Mouse (Mus musculus) forebrain, postnatal 0 days (tissue): ENCODE measurements at regions not wholly inside any gene's neighbourhood (a gene's known extent, or its start where the extent isn't known, plus 50 kb on each side); places are given as distances from the start of the nearest gene placed in this dataset.

Experiments
- ATAC-seq: fragments of 200-750 bp; cut with Nextera tagmentation; 2 replicates; pipeline ENCODE4 v1.8.0; 2017; ENCODE audit warnings: mild to moderate bottlenecking, moderate library complexity
- DNase-seq: peaks from one replicate; pipeline ENCODE4 v3.0.0-alpha.2; 2015
- H3K27ac ChIP-seq: fragments of 300-500 bp; sonication (generic); 2 replicates; pipeline ENCODE4 v1.5.1; 2014; ENCODE audit warnings: low read depth, mild to moderate bottlenecking, antibody characterized with exemption, low read length, moderate library complexity, mixed read lengths
- H3K27me3 ChIP-seq: fragments of 300-500 bp; sonication (generic); 2 replicates; pipeline ENCODE4 v1.6.1; 2014; ENCODE audit warnings: mild to moderate bottlenecking, low read length, mixed read lengths; ENCODE audit not compliant: insufficient read depth
- H3K36me3 ChIP-seq: fragments of 300-500 bp; sonication (generic); 2 replicates; pipeline ENCODE4 v1.6.1; 2014; ENCODE audit warnings: mild to moderate bottlenecking, moderate library complexity; ENCODE audit not compliant: insufficient read depth
- H3K4me1 ChIP-seq: fragments of 300-500 bp; sonication (generic); 2 replicates; pipeline ENCODE4 v1.6.1; 2014; ENCODE audit warnings: antibody characterized with exemption; ENCODE audit not compliant: insufficient read depth
- H3K4me2 ChIP-seq: fragments of 300-500 bp; sonication (generic); 2 replicates; pipeline ENCODE4 v1.6.1; 2014; ENCODE audit warnings: low read depth, mild to moderate bottlenecking, moderate library complexity
- H3K4me3 ChIP-seq: fragments of 300-500 bp; sonication (generic); 2 replicates; pipeline ENCODE4 v1.5.1; 2014; ENCODE audit warnings: low read depth, low read length, mixed read lengths
- H3K9ac ChIP-seq: fragments of 300-500 bp; sonication (generic); 2 replicates; pipeline ENCODE4 v1.6.1; 2014; ENCODE audit warnings: mild to moderate bottlenecking
- H3K9me3 ChIP-seq: fragments of 300-500 bp; sonication (generic); 2 replicates; pipeline ENCODE4 v1.6.1; 2016; ENCODE audit warnings: low read length
- CTCF ChIP-seq: sonication (generic); IDR thresholded peaks from 2 replicates; pipeline ENCODE4 v1.5.1; 2016; ENCODE audit warnings: antibody characterized with exemption, control low read depth, low read depth
- WGBS: fragments of 180-500 bp; shearing (Covaris S2); extraction: QIAGEN DNeasy Blood & Tissue Kit; methylation state at CpG from one replicate; pipeline ENCODE4 v1.1.7; 2014; 5-methylcytosine and 5-hydroxymethylcytosine counted together

GRCm38 (mm10) chr1:137418388-137418787, 458.1 kb upstream of the Nr5a2 start:
- Histone ChIP-seq H3K27me3 (no peaks in the 10 kb centered on the region), H3K9me3 (no peaks in the 10 kb centered on the region), H3K27ac (no peak overlapping the region), H3K4me2 (no peak overlapping the region), H3K9ac (no peak overlapping the region), H3K4me1 (no peaks in the 10 kb centered on the region), H3K4me3 (no peak overlapping the region), H3K36me3 (no peaks in the 10 kb centered on the region)
- no peak for TF ChIP-seq CTCF
- WGBS: 59% methylated on average over 3 of the region's 3 CpGs
- DNase-seq (no peak), ATAC-seq (no peak)

GRCm38 (mm10) chr1:137396736-137397135, 436.5 kb upstream of the Nr5a2 start:
- H3K4me1 ChIP-seq: no peaks in the 10 kb centered on the region
- no peaks in the 10 kb centered on the region for H3K9me3 ChIP-seq
- DNase-seq: no peak
- ATAC-seq: no peak
- no peak for TF ChIP-seq CTCF
- H3K36me3 ChIP-seq: no peaks in the 10 kb centered on the region
- H3K27me3 ChIP-seq: no peaks in the 10 kb centered on the region
- H3K4me2 ChIP-seq: no peak overlapping the region
- H3K27ac ChIP-seq: no peak overlapping the region
- H3K9ac ChIP-seq: no peak overlapping the region
- H3K4me3 ChIP-seq: no peak overlapping the region

GRCm38 (mm10) chr1:137387509-137387908, 427.3 kb upstream of the Nr5a2 start:
- 51% methylated on average over 4 of the region's 4 CpGs for WGBS
- no peak for TF ChIP-seq CTCF
- Histone ChIP-seq H3K27ac (no peak overlapping the region), H3K36me3 (no peaks in the 10 kb centered on the region), H3K9ac (no peak overlapping the region), H3K4me3 (no peak overlapping the region), H3K9me3 (no peaks in the 10 kb centered on the region), H3K27me3 (no peaks in the 10 kb centered on the region), H3K4me1 (no peaks in the 10 kb centered on the region), H3K4me2 (no peak overlapping the region)
- DNase-seq (no peak), ATAC-seq (no peak)

GRCm38 (mm10) chr1:137378072-137378985, 418.1 kb upstream of the Nr5a2 start:
- ATAC-seq: peak; percentile 89
- H3K9me3 ChIP-seq: no peaks in the 10 kb centered on the region
- no peaks in the 10 kb centered on the region for H3K36me3 ChIP-seq
- H3K9ac ChIP-seq: peak overlapping the region; percentile 14; the same call in 1 of the 2 replicates
- TF ChIP-seq CTCF: no peak
- no peaks in the 10 kb centered on the region for H3K4me1 ChIP-seq
- H3K27me3 ChIP-seq: no peaks in the 10 kb centered on the region
- DNase-seq: peak; percentile 64
- no peak overlapping the region; the same call in 1 of the 2 replicates for H3K4me3 ChIP-seq
- WGBS: 5% methylated on average over 6 of the region's 6 CpGs
- H3K4me2 ChIP-seq: 0 out of 2 replicates have a peak overlapping the region, but pooled peaks have one; percentile 8
- H3K27ac ChIP-seq: peak overlapping the region; percentile 69

- H3K36me3 ChIP-seq: no peaks in the 10 kb centered on the region
- H3K27ac ChIP-seq: no peak overlapping the region
- H3K4me2 ChIP-seq: no peak overlapping the region
- no peaks in the 10 kb centered on the region for H3K4me1 ChIP-seq
- no peak for ATAC-seq
- WGBS: 71% methylated on average over 10 of the region's 10 CpGs
- H3K27me3 ChIP-seq: no peaks in the 10 kb centered on the region
- DNase-seq: no peak
- no peaks in the 10 kb centered on the region for H3K9me3 ChIP-seq
- no peak for TF ChIP-seq CTCF
- H3K9ac ChIP-seq: no peak overlapping the region
- no peak overlapping the region for H3K4me3 ChIP-seq
Observed at GRCm38 (mm10) chr1:137376685-137377084, 416.4 kb upstream of the Nr5a2 start.

GRCm38 (mm10) chr1:137374641-137375040, 414.4 kb upstream of the Nr5a2 start:
- Histone ChIP-seq H3K27ac (no peak overlapping the region), H3K27me3 (no peaks in the 10 kb centered on the region), H3K4me3 (no peak overlapping the region), H3K4me1 (no peaks in the 10 kb centered on the region), H3K9ac (no peak overlapping the region), H3K4me2 (no peak overlapping the region), H3K9me3 (no peaks in the 10 kb centered on the region), H3K36me3 (no peaks in the 10 kb centered on the region)
- no peak for DNase-seq
- no peak for TF ChIP-seq CTCF
- ATAC-seq: no peak
- 53% methylated on average over 4 of the region's 4 CpGs for WGBS
